Mouse (Mus musculus): ENCODE measurements around the gene Tnni3k. TPM values are rescaled to one million over a fixed set of nuclear protein-coding genes. Genes with fewer than 3 reads are reported as not detected.

Tnni3k gene
- polyA plus RNA-seq, 1 experiment from 2014 or later: 0.09 TPM

DNA sequence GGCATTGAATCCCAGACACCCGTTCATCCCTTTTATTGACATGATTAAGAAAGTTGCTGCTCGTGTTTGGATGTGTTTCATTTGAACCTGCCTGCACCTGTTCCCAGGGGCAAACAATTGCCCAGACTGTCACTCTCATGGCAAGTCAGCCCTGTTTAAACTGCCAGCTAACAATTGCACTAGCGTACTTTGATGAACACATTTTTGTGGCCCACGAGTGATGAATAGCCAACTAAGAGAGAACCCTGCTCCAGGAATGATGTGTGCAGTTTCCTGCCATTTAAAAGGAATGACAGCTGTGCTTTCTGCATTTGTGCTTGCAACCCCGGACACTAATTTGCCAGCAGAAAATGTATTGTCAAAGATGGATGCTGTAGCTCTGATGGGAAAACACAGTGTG, 312.3 kb downstream of the Tnni3k start:
- Histone ChIP-seq H3K9ac (no peak overlapping the region), H3K27me3 (0 out of 2 replicates have a peak, but pooled peaks cover 4% of the 10 kb centered on the region), H3K27ac (no peak overlapping the region), H3K9me3 (no peaks in the 10 kb centered on the region), H3K36me3 (no peaks in the 10 kb centered on the region), H3K4me2 (replicated peaks) (no peak overlapping the region), H3K4me3 (no peak overlapping the region), H3K4me1 (no peaks in the 10 kb centered on the region)
- 61% methylated on average over 5 of the region's 5 CpGs for WGBS
- ATAC-seq (ENCODE audit: low FRiP score, low read depth): no peak

GRCm38 (mm10) chr3:154741496-154741895, 313.7 kb downstream of the Tnni3k start:
- WGBS: 66% methylated on average over 5 of the region's 5 CpGs
- Histone ChIP-seq H3K27me3 (0 out of 2 replicates have a peak, but pooled peaks cover 4% of the 10 kb centered on the region), H3K9me3 (no peaks in the 10 kb centered on the region), H3K4me3 (no peak overlapping the region), H3K4me2 (replicated peaks) (no peak overlapping the region), H3K9ac (no peak overlapping the region), H3K27ac (no peak overlapping the region), H3K4me1 (no peaks in the 10 kb centered on the region), H3K36me3 (no peaks in the 10 kb centered on the region)
- no peak for ATAC-seq (ENCODE audit: low FRiP score, low read depth)

Other genes starting within 250 kb of the Tnni3k start
- 11.4 and 14.4 TPM in 2 replicates for gene Fpgt, start 38.0 kb upstream of the Tnni3k start, polyA plus RNA-seq (2015; fragmentation: Nextera tagmentation; extraction: Ambion mirVana)
- gene Lrriq3, start 38.0 kb upstream of the Tnni3k start, polyA plus RNA-seq (2015; fragmentation: Nextera tagmentation; extraction: Ambion mirVana): 1.1 and 1.3 TPM in 2 replicates

Measured in limb, embryonic 13.5 days (tissue).